Mouse (Mus musculus): ENCODE results near the gene Vrk2. TPM values are rescaled to one million over a fixed set of nuclear protein-coding genes. Genes with fewer than 3 reads are reported as not detected.

The Vrk2 gene
- polyA plus RNA-seq, 1 experiment = 4.8 TPM

DNA sequence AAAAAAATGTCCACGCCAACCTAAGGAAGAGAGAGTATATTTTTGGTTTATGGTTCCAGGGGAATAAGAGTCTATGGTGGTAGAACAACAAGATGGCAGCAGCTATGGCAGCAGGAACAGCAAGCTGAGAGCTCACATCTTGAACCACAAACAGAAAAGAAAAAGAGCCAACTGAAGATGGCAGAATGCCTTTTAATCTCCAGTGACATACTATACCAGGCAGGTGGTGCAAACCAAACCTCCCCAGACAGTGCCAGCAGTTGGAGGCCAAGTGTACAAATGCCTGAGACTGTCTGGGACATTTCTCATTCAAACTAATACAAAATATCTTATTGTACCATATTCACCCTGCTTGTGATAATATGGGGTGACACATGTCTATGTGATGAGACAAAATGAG lies 2.4 kb upstream of the Vrk2 start:
- no peaks in the 10 kb centered on the region for H3K36me3 ChIP-seq (ENCODE audit: control insufficient read depth, insufficient read depth)
- no peaks in the 10 kb centered on the region for H3K79me2 ChIP-seq (ENCODE audit: control insufficient read depth, insufficient read depth)
- TF ChIP-seq CEBPB (IDR thresholded peaks at IDR 0.05; ENCODE audit: insufficient read depth, poor library complexity, severe bottlenecking) = no peak
- TF ChIP-seq POLR2AphosphoS2 (IDR thresholded peaks at IDR 0.05; ENCODE audit: insufficient read length, low read depth) = no peak
- no peak for TF ChIP-seq MAX (IDR thresholded peaks at IDR 0.05; ENCODE audit: low read depth)
- no peak for TF ChIP-seq MYOG (IDR thresholded peaks at IDR 0.05; ENCODE audit: control insufficient read depth in 1 of 3, insufficient read depth in 1 of 3, insufficient read length in 2 of 3, low read depth in 2 of 3)
- no peak for TF ChIP-seq TCF3 (IDR thresholded peaks at IDR 0.05; ENCODE audit: insufficient read length, low read depth)
- no peak for TF ChIP-seq USF1 (IDR thresholded peaks at IDR 0.05; ENCODE audit: low read depth)
- TF ChIP-seq POLR2A (IDR thresholded peaks at IDR 0.05; ENCODE audit: insufficient read length, low read depth) = no peak
- TF ChIP-seq SRF (IDR thresholded peaks at IDR 0.05; ENCODE audit: control insufficient read depth, insufficient read length, low read depth) = no peak
- TF ChIP-seq REST (IDR thresholded peaks at IDR 0.05; ENCODE audit: insufficient read depth, insufficient read length) = no peak
- TF ChIP-seq E2F4 (IDR thresholded peaks at IDR 0.05; ENCODE audit: insufficient read depth) = no peak
- TF ChIP-seq TCF12 (IDR thresholded peaks at IDR 0.05; ENCODE audit: insufficient read depth, poor library complexity, severe bottlenecking) = no peak
- no peak for TF ChIP-seq MYOD1 (IDR thresholded peaks at IDR 0.05; ENCODE audit: control insufficient read depth in 1 of 3, insufficient read length in 2 of 3, low read depth in 2 of 3)
- H3ac ChIP-seq (ENCODE audit: control insufficient read depth, insufficient read length) = no peak overlapping the region
- H3K27me3 ChIP-seq (ENCODE audit: control insufficient read depth, insufficient read depth, insufficient read length) = no peaks in the 10 kb centered on the region
- H3K4me3 ChIP-seq = no peak overlapping the region
- no peak overlapping the region for H3K4me2 ChIP-seq (ENCODE audit: low read depth)

GRCm38 (mm10) chr11:26594487-26594886 lies 688 bp upstream of the Vrk2 start:
- Histone ChIP-seq H3K4me2 (ENCODE audit: low read depth) (no peak overlapping the region), H3K36me3 (ENCODE audit: control insufficient read depth, insufficient read depth) (no peaks in the 10 kb centered on the region), H3ac (ENCODE audit: control insufficient read depth, insufficient read length) (no peak overlapping the region), H3K79me2 (ENCODE audit: control insufficient read depth, insufficient read depth) (no peaks in the 10 kb centered on the region), H3K27me3 (ENCODE audit: control insufficient read depth, insufficient read depth, insufficient read length) (no peaks in the 10 kb centered on the region), H3K4me3 (no peak overlapping the region)
- TF ChIP-seq E2F4 (IDR thresholded peaks at IDR 0.05; ENCODE audit: insufficient read depth) (no peak), CEBPB (IDR thresholded peaks at IDR 0.05; ENCODE audit: insufficient read depth, poor library complexity, severe bottlenecking) (no peak), TCF3 (IDR thresholded peaks at IDR 0.05; ENCODE audit: insufficient read length, low read depth) (no peak), SRF (IDR thresholded peaks at IDR 0.05; ENCODE audit: control insufficient read depth, insufficient read length, low read depth) (no peak)

DNA sequence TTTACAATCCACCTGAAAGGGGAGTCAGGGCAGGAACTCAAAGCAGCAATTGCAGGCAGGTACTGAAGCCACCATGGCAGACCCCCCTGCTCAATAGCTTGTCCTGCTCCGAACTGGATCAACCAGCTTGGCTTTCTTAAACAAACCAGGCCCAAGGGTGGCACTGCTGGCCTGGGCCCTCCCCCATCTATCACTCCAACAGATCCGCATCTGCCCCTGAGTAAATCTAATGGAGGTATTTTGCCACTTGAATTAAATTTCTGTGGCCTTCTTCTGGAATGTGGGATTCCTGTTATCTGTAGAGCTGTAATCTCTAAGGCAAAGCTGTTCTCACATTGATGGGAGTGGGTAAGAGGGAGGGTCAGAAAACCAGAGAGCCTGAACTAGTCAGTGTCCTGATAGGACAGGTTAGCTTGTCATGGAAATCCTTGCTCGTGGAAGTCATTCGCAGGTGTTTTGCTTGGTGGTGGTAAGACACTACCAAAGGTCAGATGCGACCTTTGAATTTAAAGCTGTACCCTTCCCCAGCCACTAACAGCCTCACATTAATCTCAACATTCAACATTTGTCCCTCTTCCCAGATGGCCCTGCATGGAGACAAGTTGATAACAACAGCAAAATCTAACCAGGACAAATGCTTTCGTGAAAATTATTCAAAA lies 1.3 kb downstream of the Vrk2 start:
- peak overlapping the region; percentile 29 for H3K4me3 ChIP-seq
- peak overlapping the region; percentile 63 for H3ac ChIP-seq (ENCODE audit: control insufficient read depth, insufficient read length)
- no peaks in the 10 kb centered on the region for H3K79me2 ChIP-seq (ENCODE audit: control insufficient read depth, insufficient read depth)
- no peak for TF ChIP-seq POLR2A (IDR thresholded peaks at IDR 0.05; ENCODE audit: insufficient read length, low read depth)
- no peak for TF ChIP-seq MAX (IDR thresholded peaks at IDR 0.05; ENCODE audit: low read depth)
- no peak for TF ChIP-seq TCF3 (IDR thresholded peaks at IDR 0.05; ENCODE audit: insufficient read length, low read depth)
- TF ChIP-seq CEBPB (IDR thresholded peaks at IDR 0.05; ENCODE audit: insufficient read depth, poor library complexity, severe bottlenecking) = no peak
- no peak for TF ChIP-seq TCF12 (IDR thresholded peaks at IDR 0.05; ENCODE audit: insufficient read depth, poor library complexity, severe bottlenecking)
- TF ChIP-seq MYOG (IDR thresholded peaks at IDR 0.05; ENCODE audit: control insufficient read depth in 1 of 3, insufficient read depth in 1 of 3, insufficient read length in 2 of 3, low read depth in 2 of 3) = no peak
- TF ChIP-seq USF1 (IDR thresholded peaks at IDR 0.05; ENCODE audit: low read depth) = no peak
- TF ChIP-seq E2F4 (IDR thresholded peaks at IDR 0.05; ENCODE audit: insufficient read depth) = no peak
- no peak for TF ChIP-seq REST (IDR thresholded peaks at IDR 0.05; ENCODE audit: insufficient read depth, insufficient read length)
- no peak for TF ChIP-seq POLR2AphosphoS2 (IDR thresholded peaks at IDR 0.05; ENCODE audit: insufficient read length, low read depth)
- TF ChIP-seq SRF (IDR thresholded peaks at IDR 0.05; ENCODE audit: control insufficient read depth, insufficient read length, low read depth) = no peak
- no peak for TF ChIP-seq MYOD1 (IDR thresholded peaks at IDR 0.05; ENCODE audit: control insufficient read depth in 1 of 3, insufficient read length in 2 of 3, low read depth in 2 of 3)
- peak overlapping the region; percentile 71 for H3K4me2 ChIP-seq (ENCODE audit: low read depth)
- no peaks in the 10 kb centered on the region for H3K27me3 ChIP-seq (ENCODE audit: control insufficient read depth, insufficient read depth, insufficient read length)
- H3K36me3 ChIP-seq (ENCODE audit: control insufficient read depth, insufficient read depth) = no peaks in the 10 kb centered on the region

DNA sequence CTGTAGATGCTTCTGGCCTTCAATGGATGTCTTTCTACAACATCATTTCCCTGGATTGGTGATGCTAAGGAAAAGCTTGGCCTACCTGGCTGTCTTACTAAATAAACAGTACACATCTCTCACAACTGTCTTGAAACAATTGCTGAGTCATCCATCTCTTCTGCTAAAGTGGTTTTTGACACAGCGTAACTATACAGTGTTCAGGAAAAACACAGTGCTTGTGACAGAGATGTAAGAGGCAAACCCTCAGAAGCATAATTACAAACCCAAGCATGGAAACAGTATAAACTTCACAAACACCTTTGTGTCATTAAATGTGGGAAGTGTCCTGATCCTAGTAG lies 6.6 kb downstream of the Vrk2 start:
- no peak overlapping the region for H3K4me2 ChIP-seq (ENCODE audit: low read depth)
- H3K79me2 ChIP-seq (ENCODE audit: control insufficient read depth, insufficient read depth) = no peaks in the 10 kb centered on the region
- H3K27me3 ChIP-seq (ENCODE audit: control insufficient read depth, insufficient read depth, insufficient read length) = no peaks in the 10 kb centered on the region
- H3K4me3 ChIP-seq = no peak overlapping the region
- no peaks in the 10 kb centered on the region for H3K36me3 ChIP-seq (ENCODE audit: control insufficient read depth, insufficient read depth)
- TF ChIP-seq POLR2A (IDR thresholded peaks at IDR 0.05; ENCODE audit: insufficient read length, low read depth) (no peak), MAX (IDR thresholded peaks at IDR 0.05; ENCODE audit: low read depth) (no peak), E2F4 (IDR thresholded peaks at IDR 0.05; ENCODE audit: insufficient read depth) (no peak), CEBPB (IDR thresholded peaks at IDR 0.05; ENCODE audit: insufficient read depth, poor library complexity, severe bottlenecking) (no peak), MYOG (IDR thresholded peaks at IDR 0.05; ENCODE audit: control insufficient read depth in 1 of 3, insufficient read depth in 1 of 3, insufficient read length in 2 of 3, low read depth in 2 of 3) (no peak), REST (IDR thresholded peaks at IDR 0.05; ENCODE audit: insufficient read depth, insufficient read length) (no peak)
- H3ac ChIP-seq (ENCODE audit: control insufficient read depth, insufficient read length) = no peak overlapping the region

Data from myocyte (in vitro differentiated cells).